In the genomic region with DNA sequence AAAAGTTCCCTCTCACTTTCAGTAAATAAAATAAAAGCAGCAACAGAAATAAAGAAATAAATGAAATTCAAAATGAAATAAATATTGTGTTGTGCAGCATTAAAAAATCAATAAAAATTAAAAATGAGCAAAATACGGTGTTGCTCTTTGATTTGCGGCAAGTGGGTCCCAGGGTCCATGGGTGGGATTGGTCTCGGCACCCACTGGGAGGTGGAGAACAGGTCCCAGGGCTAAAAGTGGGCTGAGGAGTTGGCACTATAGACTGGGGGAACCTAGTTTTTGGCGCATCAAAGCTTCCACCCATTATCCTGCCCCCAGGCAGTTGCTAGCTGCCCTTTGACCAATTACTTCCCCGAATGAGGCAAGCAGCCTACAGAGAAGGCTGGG, we compare ENCODE assay signal across 12 mouse cellular contexts. TPM values are rescaled to one million over a fixed set of nuclear protein-coding genes. Genes with fewer than 3 reads are reported as not detected.
DNase-seq lines count a peak whose midpoint lies in the region; ATAC-seq and TF ChIP-seq lines count a peak whose summit lies in the region.
"Had no signal": no experiment of that assay in that cellular context is flagged by ENCODE, and none has a peak within 500 bp of the region (broad histone marks: within the 10 kb centered on the region; RNA-seq: fewer than 3 reads in every experiment).

Gene Gm20721, minus strand, starts transcription at position 101 of the 387 bp plus-strand sequence.

- H3K4me1 ChIP-seq in heart, embryonic 11.5 days (ENCODE audit: control insufficient read depth, insufficient read depth, low read length) = peaks cover 29% of the 10 kb centered on the region
- peaks cover 25% of the 10 kb centered on the region for H3K4me1 ChIP-seq in lung, embryonic 14.5 days (ENCODE audit: insufficient read depth)
- peaks cover 32% of the 10 kb centered on the region for H3K4me1 ChIP-seq in embryonic facial prominence, embryonic 14.5 days (ENCODE audit: control insufficient read depth, insufficient read depth, low read length)
- peaks cover 31% of the 10 kb centered on the region for H3K4me1 ChIP-seq in limb, embryonic 15.5 days

- no peaks in the 10 kb centered on the region for H3K9me3 ChIP-seq in heart, embryonic 11.5 days (replicated peaks; ENCODE audit: control insufficient read depth, low read length)
- H3K9me3 ChIP-seq in lung, embryonic 14.5 days (ENCODE audit: low read depth, low read length) = no peaks in the 10 kb centered on the region
- H3K9me3 ChIP-seq in embryonic facial prominence, embryonic 14.5 days (ENCODE audit: control insufficient read depth, low read length) = no peaks in the 10 kb centered on the region
- no peaks in the 10 kb centered on the region for H3K9me3 ChIP-seq in limb, embryonic 15.5 days

- DNase-seq in heart, adult 11 months = peak; percentile 78
- no peak for DNase-seq in lung, embryonic 14.5 days
- no peak for DNase-seq in lung, postnatal 4 days
- no peak for DNase-seq in embryonic facial prominence, embryonic 14.5 days (ENCODE audit: low spot score)
- no peak for DNase-seq in cerebellum, adult 11-12 months
- no peak for DNase-seq in cerebellum, adult 11 months
- DNase-seq: B cell, adult 2 months; cerebellum, postnatal 14 days; kidney, adult 8-10 months; right cerebral cortex, postnatal 25 days had no signal

- no peak within 1 kb of the TSS for H3K4me3 ChIP-seq in heart, embryonic 11.5 days (ENCODE audit: low read depth, low read length)
- H3K4me3 ChIP-seq in lung, embryonic 14.5 days (ENCODE audit: low read depth, low read length) = no peak within 1 kb of the TSS
- no peak within 1 kb of the TSS for H3K4me3 ChIP-seq in embryonic facial prominence, embryonic 14.5 days (ENCODE audit: low read depth, low read length)
- H3K4me3 ChIP-seq in limb, embryonic 15.5 days = no peak within 1 kb of the TSS

- H3K36me3 ChIP-seq in heart, embryonic 11.5 days (ENCODE audit: control insufficient read depth, insufficient read depth, low read length) = peaks cover 23% of the 10 kb centered on the region
- peaks cover 52% of the 10 kb centered on the region for H3K36me3 ChIP-seq in lung, embryonic 14.5 days (ENCODE audit: insufficient read depth)
- H3K36me3 ChIP-seq in embryonic facial prominence, embryonic 14.5 days (ENCODE audit: control insufficient read depth, insufficient read depth, low read length) = peaks cover 58% of the 10 kb centered on the region
- H3K36me3 ChIP-seq in limb, embryonic 15.5 days = peaks cover 53% of the 10 kb centered on the region

- no peak for TF ChIP-seq CTCF in lung, embryonic 14.5 days (IDR thresholded peaks at IDR 0.05; ENCODE audit: low read depth)

- no peak within 1 kb of the TSS for H3K4me2 ChIP-seq in heart, embryonic 11.5 days
- H3K4me2 ChIP-seq in lung, embryonic 14.5 days = no peak within 1 kb of the TSS
- H3K4me2 ChIP-seq in embryonic facial prominence, embryonic 14.5 days (ENCODE audit: low read depth, low read length) = no peak within 1 kb of the TSS
- H3K4me2 ChIP-seq in limb, embryonic 15.5 days = no peak within 1 kb of the TSS

- ATAC-seq in heart, embryonic 11.5 days (replicated peaks; ENCODE audit: insufficient number of reproducible peaks, low FRiP score, low TSS enrichment) = no peak
- no peak for ATAC-seq in lung, embryonic 14.5 days (ENCODE audit: insufficient read depth)
- no peak for ATAC-seq in embryonic facial prominence, embryonic 14.5 days (ENCODE audit: low read depth)
- no peak for ATAC-seq in limb, embryonic 15.5 days (ENCODE audit: insufficient number of reproducible peaks, low FRiP score, low TSS enrichment, low read depth)

- H3K27me3 ChIP-seq in heart, embryonic 11.5 days (ENCODE audit: control insufficient read depth, insufficient read depth, low read length) = no peaks in the 10 kb centered on the region
- H3K27me3 ChIP-seq in lung, embryonic 14.5 days (ENCODE audit: insufficient read depth, low read length) = no peaks in the 10 kb centered on the region
- no peaks in the 10 kb centered on the region for H3K27me3 ChIP-seq in embryonic facial prominence, embryonic 14.5 days (replicated peaks; ENCODE audit: control insufficient read depth, insufficient read depth, low read length)
- H3K27me3 ChIP-seq in limb, embryonic 15.5 days = no peaks in the 10 kb centered on the region

- no peak within 1 kb of the TSS for H3K9ac ChIP-seq in heart, embryonic 11.5 days (ENCODE audit: low read depth, low read length)
- H3K9ac ChIP-seq in lung, embryonic 14.5 days = no peak within 1 kb of the TSS
- H3K9ac ChIP-seq in embryonic facial prominence, embryonic 14.5 days (ENCODE audit: low read depth, low read length) = no peak within 1 kb of the TSS
- no peak within 1 kb of the TSS for H3K9ac ChIP-seq in limb, embryonic 15.5 days

- 93% methylated on average over 5 of the region's 5 CpGs for WGBS in heart, embryonic 11.5 days (ENCODE audit: insufficient replicate concordance)
- 94% methylated on average over 5 of the region's 5 CpGs for WGBS in lung, embryonic 14.5 days
- WGBS in embryonic facial prominence, embryonic 14.5 days = 89% methylated on average over 5 of the region's 5 CpGs
- 92% methylated on average over 5 of the region's 5 CpGs for WGBS in limb, embryonic 15.5 days

- H3K27ac ChIP-seq in heart, embryonic 11.5 days (ENCODE audit: low read depth, low read length) = no peak within 1 kb of the TSS
- no peak within 1 kb of the TSS for H3K27ac ChIP-seq in lung, embryonic 14.5 days (ENCODE audit: low read depth)
- H3K27ac ChIP-seq in embryonic facial prominence, embryonic 14.5 days (replicated peaks; ENCODE audit: low read depth, low read length) = no peak within 1 kb of the TSS
- no peak within 1 kb of the TSS; the same call in 1 of the 2 replicates for H3K27ac ChIP-seq in limb, embryonic 15.5 days

RNA-seq across cellular contexts. Expression of gene Gm20721, which starts in this region (rescaled TPM):
- polyA plus RNA-seq in heart, embryonic 11.5 days (2014; fragmentation: Nextera tagmentation; extraction: Ambion mirVana) = 5.6 and 8.6 TPM in 2 replicates
- polyA plus RNA-seq in lung, embryonic 14.5 days (2014; fragmentation: Nextera tagmentation; extraction: Ambion mirVana) = 11.3 and 14.7 TPM in 2 replicates
- polyA plus RNA-seq in embryonic facial prominence, embryonic 14.5 days (2014; fragmentation: Nextera tagmentation; extraction: Ambion mirVana) = 15.1 and 18.1 TPM in 2 replicates
- 28.5 and 42.0 TPM in 2 replicates for polyA plus RNA-seq in limb, embryonic 15.5 days (2015; fragmentation: Nextera tagmentation; extraction: Ambion mirVana)
